Mouse (Mus musculus) adrenal gland, postnatal 10 days (tissue): ENCODE measurements at regions not wholly inside any gene's neighbourhood (a gene's known extent, or its start where the extent isn't known, plus 50 kb on each side); places are given as distances from the start of the nearest gene placed in this dataset.
"Not testable (repeated sequence)": the region's sequence is repeated elsewhere in the genome, so short reads cannot be mapped to it uniquely, and the experiment has no call there.

Experiments used
- DNase-seq: peaks from one replicate; pipeline ENCODE4 v3.0.0; 2021; ENCODE audit warnings: mixed read lengths

DNA sequence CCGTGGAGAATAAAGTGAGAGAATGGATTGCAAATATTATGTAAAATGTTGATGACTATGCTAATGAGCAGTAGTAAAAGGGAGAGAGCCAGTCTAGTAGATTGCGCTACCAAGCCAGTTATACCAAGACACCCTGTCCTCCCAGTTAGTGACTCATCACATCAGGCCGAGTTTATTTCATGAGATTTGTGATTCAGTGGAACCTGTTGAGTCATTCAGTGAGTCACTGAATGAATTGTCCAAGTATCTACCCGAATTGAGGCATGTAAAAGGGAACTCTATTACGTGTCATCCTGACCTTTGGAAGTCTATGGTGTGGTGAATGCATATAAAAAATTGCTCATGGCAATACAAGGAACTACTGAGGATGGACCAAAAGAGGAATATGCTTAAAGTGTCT lies 504.3 kb upstream of the Fam160b2 start:
- peak; percentile 6 for DNase-seq

DNA sequence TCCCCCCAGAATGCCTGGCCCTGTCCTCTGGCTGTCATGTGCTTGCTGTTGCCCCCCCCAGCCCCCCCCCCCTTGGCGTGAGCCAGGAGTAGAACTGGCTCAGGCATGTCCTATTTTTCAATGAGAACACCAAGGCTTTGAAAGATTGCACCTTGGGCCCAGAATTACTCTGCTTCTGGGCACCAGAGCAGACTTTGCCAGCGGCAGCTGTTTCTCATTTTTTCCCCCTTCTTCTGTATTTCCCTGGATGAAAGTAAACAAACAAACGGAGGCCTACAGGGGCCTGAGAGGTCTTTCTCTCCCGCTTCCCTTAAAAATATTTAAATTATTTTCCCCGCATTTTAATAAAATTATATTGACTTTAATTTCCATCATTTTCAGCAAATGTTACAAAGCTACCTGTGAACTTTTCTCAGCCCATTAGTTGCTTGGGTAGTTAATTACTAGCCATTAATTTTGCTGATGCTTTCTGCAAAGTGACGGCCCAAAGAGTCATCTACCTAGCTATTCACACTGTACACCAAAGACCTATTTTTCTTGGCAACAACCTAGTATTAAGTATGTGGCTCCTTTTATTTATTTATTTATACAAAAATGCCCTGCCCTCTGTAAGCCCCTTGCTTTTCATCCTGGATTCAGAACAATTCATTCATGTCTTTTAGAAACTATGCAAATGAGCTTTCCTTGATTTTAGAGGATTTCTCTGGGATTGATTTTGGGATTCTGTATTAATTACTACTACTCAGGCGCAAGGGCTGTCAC lies 496.2 kb upstream of the Fam160b2 start:
- DNase-seq = no peak

DNA sequence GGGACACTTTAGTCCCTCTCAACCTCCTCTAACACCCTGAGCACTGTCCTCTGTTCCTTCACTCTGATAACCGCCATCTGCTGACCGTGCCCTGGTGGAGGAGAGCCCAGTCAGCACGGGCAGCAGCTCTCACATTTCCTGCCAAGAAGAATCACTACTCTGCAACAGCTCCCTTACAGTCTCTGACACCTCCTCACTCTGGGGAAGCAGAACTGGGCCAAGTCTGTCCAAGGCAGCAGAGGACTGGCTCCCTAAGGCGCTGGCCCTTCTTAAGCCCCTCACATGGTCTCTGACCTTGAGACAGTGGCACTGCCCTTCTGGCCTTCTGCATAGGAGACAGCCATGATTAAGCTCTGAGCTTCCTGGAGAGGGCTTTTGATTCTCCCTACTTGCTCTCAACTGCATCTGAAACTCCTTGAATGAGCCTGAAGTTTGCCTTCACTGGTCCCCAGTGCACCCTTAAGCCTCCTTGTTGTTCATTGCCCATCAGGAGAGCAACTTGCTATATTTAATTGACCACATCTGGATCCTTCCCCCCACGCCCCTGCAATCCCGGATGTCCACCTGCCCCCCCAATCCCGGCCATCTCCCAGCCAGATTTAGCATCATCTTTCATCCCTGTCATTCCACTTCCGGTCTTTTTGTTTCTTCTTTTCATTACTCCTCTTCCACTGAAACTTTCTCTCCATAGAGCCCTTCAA lies 493.1 kb upstream of the Fam160b2 start:
- peak; percentile 29 for DNase-seq

DNA sequence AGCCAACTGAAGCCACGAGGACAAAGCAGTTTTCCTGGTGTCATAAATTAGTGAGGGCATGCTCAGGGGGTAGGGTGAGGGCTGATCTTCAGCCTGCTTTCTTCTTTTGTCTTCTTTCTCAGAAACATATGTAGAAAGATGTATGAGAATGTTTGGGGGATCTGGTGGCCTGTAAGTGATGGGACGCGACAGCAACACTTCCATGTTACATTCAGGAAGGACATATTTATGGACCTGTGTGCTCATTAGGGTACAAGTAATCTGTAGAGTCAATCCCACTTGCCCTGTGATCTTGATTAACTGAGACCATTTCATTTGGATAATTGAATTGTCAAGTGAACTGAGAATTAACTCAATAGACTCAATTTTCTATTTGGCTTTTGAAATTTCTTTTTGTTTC lies 486.1 kb upstream of the Fam160b2 start:
- no peak for DNase-seq

DNA sequence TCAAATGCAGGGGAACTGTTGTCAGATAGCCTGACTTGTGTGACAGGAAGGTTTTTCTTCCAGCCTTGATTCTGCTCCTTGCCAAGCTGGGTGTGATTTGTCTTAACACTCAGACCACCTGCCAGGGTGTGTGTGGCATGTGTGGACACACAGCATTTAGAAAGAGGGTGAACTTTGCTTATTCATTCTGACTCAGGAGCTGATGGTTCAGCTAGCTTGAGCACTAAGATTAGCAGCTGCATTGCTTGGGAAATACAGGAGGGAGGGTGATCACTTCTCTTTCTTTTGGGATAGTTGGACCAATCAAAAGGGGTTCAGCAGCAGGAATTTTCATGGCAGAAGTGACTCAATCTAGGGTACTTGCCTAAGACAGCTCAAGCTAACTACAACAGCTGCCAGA lies 482.7 kb upstream of the Fam160b2 start:
- no peak for DNase-seq

DNA sequence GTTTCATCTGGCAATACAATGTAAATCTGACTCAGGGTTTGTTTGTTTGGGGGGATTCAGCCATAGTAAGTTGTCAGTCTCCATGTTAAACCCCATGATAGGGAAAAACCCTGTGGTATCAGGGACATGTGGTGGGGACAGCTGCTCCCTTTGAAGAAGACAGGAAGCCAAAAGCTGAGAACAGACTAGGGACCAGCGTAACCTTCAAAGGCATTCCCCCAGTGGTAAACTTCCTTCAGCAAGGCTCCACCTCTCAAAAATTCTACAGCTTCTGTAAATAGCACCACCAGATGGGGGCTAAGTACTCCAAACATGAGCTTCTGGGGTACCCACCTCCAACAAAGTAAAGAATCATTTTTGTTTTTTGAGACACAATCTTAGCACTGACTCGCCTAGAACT lies 476.0 kb upstream of the Fam160b2 start:
- DNase-seq = no peak

DNA sequence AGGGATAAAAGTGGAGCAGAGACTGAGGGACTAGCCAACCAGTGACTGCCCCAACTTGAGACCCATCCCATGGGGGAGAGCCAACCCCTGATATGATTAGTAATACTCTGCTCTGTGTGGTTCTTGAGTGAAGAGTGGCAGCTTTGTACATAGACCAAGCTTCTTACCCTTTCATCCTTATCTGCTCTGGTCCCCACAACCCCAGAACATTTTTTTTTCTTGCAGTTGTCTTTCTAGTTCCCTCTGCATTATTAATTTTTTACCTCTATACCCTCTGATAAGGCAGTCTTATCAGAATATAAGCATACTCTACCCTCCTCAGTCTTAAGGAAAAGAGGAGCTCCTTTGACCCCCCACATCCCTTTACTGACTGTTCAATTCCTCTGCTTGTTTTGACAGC lies 474.4 kb upstream of the Fam160b2 start:
- no peak for DNase-seq

DNA sequence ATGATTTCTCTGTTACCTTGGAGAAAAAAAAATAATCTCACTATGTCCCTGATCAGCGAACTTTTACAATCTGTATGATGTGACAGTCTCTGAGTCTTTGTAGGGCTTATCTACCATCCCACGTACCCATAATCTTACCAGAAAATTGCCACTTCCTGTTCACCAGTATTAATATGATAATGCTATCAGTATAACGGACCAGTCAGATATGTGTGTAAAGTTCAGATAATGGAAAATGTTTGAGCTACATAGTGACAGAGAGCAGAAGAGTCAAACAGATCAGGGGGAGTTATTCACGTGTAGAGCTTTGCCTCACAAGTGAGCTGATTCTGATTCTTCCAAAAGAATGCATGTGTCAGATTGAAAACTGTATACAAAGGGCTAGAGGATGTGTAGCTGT lies 466.0 kb upstream of the Fam160b2 start:
- DNase-seq = no peak

DNA sequence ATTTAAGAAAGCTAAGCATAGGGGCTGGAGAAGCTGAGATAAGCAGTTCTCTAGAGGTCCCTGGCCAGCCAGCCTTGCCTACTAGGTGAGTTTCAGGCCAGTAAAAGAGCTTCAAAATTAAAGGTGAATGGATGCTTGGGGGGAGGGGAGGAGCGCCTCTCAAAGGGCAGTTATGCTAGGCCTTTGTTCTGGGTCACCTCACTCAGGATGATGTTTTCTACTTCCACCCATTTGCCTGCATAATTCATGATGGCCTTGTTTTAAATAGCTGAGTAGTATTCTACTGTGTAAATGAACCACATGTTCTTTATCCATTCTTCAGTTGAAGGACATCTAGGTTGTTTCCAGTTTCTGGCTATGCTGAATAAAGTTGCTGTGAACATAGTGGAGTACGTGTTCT lies 457.0 kb upstream of the Fam160b2 start:
- no peak for DNase-seq

DNA sequence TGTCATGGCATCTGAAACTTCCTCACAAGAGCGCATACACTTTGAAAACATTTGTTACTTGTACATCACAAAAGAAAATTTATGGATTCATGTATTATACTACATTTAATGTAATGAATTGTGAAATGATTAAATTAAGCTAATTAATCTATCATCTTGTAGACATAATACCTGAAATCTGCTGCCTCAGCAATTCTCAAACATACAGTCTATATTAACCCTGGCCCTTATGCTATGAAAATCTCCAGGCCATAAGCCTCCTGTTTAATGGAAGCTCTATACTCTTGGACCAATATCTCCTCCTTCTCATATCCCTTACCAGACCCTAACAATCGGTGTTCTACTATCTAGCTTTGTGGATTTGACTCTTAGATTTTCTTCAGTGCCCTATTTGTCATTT lies 455.8 kb upstream of the Fam160b2 start:
- DNase-seq = no peak

DNA sequence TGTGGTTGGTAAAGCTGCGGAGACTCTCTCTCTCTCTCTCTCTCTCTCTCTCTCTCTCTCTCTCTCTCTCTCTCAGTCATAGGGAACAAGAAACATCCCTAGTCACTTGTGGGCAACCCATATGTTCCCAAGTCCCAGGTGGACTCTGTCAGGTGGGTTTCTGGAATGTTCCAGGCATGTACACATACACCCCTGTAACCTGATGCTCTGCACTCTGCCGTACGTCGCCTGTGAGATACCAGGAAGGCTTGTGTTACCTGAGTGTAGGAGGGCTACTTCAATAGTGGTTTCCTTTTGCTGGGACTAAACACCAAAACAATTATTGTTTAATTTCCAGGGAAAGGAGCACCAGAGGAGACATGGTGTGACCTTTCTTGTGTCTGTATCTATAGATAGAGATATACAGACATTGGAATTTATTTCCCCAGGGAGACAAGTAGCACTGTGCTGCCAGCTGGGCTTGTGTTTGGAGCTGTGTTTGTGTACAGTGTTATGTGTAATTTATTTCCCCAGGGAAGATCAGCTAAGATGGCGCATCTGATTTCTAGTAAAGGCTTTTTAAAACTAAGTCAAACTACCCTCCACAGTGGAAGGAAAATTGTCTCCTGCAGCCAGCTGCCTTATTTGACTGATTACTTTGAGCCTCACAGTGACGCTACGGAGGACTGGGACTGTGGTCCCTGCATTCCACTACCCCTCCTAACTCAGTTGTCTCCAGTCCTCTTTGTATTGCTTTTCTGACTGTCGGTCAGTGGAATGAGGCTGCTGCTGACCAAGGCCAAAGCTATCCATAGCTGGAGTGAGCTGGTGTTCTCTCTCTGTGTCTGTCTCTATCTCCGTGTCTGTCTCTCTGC lies 454.4 kb upstream of the Fam160b2 start:
- DNase-seq = no peak

DNA sequence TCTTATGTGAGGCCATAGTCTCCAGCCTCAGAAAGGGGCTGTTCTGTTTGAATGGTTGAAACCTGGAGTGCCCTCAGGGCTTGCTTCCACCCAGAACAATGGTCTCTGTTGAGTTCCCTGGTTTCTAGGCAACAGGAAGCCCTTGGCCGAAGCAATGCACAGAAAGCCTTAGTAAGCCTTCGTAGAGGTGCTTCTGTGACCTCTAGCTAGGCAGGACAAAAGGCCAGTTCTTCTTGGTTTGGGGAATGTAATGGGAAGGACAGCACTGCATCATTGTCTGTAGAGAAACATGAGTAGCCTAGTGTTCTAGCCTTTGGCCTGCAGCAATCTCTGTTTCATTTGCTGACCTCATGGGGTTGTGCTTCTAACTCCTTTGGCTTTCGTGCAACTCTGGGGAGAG lies 447.5 kb upstream of the Fam160b2 start:
- no peak for DNase-seq

DNA sequence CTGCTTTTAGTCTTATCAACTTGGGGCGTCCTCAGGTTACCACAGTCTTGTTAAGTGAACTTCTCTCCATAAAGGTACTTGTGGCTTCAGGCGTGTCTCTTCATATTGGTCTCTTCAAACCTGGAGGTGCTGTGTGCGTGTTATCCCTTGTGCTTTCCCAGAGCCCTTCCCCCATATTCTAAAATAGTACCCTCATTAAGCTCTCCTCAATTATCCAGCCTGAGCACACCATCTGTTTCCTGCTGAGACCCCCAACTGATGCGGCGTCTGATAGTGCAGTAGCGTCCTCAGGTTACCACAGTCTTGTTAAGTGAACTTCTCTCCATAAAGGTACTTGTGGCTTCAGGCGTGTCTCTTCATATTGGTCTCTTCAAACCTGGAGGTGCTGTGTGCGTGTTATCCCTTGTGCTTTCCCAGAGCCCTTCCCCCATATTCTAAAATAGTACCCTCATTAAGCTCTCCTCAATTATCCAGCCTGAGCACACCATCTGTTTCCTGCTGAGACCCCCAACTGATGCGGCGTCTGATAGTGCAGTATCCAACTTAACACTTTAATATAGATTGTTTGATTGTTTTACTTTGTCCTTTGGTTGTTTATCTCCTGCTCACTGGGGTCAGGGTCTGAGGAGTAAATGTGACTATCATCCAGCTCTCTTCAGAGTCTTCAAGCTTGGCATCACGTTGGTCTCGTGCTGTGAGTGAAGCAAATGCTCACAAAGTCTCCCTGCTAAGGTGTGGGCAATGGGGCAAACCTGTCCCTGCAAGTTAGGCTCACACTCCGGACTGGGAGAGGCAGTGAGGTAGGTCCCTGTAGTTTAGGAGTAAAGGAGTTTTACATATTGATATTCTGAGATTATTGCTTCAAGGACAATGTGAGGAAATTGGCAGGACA lies 444.5 kb upstream of the Fam160b2 start:
- DNase-seq = not testable (repeated sequence)

DNA sequence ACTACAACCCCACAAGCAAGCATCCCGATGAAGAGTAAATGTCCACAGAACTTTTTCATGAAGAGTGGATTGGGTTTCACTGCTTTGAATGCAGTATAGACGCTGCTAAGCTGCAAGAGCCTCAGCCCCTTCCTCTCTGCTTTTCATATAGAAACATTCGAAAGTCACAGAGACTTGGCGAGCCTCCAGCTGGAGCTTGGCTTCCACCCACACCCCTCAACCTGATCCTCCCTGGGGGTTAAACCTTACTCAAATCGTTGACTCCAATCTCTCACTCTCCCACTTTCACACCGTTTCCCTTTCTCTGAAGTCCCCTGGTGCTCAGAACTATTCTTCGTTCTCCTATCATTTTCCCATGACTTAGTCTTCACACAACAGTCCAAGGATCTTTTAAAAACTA lies 437.0 kb upstream of the Fam160b2 start:
- DNase-seq = no peak

DNA sequence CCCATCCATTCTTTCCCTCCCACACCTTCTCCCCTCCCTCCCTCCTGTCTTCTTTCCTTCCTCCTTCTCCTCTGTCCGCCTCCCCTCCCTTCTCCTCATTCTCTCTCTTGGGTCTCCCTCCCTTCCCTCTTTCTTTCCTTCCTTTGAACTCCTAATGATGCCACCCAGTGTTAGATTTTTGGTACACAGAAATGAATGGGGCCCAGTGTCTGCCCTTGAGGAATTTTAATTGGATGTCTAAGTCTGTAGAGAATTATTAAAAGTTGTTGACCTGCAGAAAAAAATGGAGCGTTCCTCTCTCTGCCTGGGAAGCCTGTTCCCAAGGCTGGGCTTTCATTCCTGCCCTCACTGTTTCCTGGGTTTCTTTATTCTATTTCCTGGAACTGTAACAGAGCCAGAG lies 434.0 kb upstream of the Fam160b2 start:
- DNase-seq = no peak

DNA sequence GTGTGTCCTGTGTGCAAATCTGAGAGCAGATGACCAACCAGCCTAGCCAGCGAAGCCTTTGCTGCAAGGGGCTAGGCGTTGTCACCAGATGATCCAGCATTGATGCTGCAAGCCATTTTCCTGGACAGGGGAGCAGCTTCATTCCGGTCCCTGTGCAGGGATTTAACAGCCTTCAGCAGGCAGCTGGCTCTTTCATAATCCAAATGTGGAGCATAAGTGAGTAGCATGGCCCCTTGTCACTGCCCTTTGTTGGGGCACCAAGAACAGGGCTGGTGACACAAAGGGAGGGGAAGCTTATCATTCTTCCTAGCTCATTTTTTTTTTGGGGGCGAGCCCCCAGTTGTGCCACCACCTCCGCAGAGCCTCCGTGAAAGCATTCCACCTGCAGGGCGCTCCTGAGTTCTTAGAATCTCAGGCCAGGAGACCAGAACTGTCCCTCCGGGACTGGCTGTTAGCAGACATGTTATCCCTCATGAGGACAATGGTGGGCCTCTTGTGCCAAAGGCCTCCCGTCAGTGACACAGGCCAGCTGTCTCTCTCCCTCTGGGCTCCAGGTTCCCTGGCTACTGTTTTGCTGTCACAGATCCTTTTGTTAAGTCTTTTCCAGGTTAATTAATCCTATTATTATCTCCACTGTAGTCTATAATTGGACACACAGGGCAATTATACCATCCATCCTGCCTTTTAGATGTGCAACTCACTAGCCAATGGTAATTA lies 430.7 kb upstream of the Fam160b2 start:
- DNase-seq = no peak
